Mouse (Mus musculus): ENCODE measurements at regions not wholly inside any gene's neighbourhood (a gene's known extent, or its start where the extent isn't known, plus 50 kb on each side); places are given as distances from the start of the nearest gene placed in this dataset.

- DNase-seq (ENCODE audit: low spot score): no peak
Observed at GRCm38 (mm10) chr9:41833408-41833807, 290.7 kb downstream of the Sorl1 start.

GRCm38 (mm10) chr9:41827356-41827755 lies 296.7 kb downstream of the Sorl1 start:
- no peak for DNase-seq (ENCODE audit: low spot score)

GRCm38 (mm10) chr9:41821401-41821800 lies 302.7 kb downstream of the Sorl1 start:
- no peak for DNase-seq (ENCODE audit: low spot score)

- DNase-seq (ENCODE audit: low spot score): no peak
Observed at GRCm38 (mm10) chr9:41817740-41818461, 306.2 kb downstream of the Sorl1 start.

- DNase-seq (ENCODE audit: low spot score): no peak
Observed at GRCm38 (mm10) chr9:41815921-41816320, 308.2 kb downstream of the Sorl1 start.

- no peak for DNase-seq (ENCODE audit: low spot score)
Observed at GRCm38 (mm10) chr9:41809291-41809690, 314.8 kb downstream of the Sorl1 start.

- DNase-seq (ENCODE audit: low spot score): no peak
Observed at GRCm38 (mm10) chr9:41808791-41809190, 315.3 kb downstream of the Sorl1 start.

- DNase-seq (ENCODE audit: low spot score): no peak
Observed at GRCm38 (mm10) chr9:41806289-41806621, 317.8 kb downstream of the Sorl1 start.

- no peak for DNase-seq (ENCODE audit: low spot score)
Observed at GRCm38 (mm10) chr9:41805491-41806288, 318.4 kb downstream of the Sorl1 start.

GRCm38 (mm10) chr9:41804711-41805331 lies 319.3 kb downstream of the Sorl1 start:
- no peak for DNase-seq (ENCODE audit: low spot score)

- no peak for DNase-seq (ENCODE audit: low spot score)
Observed at GRCm38 (mm10) chr9:41803680-41804460, 320.2 kb downstream of the Sorl1 start.

GRCm38 (mm10) chr9:41801376-41801775 lies 322.7 kb downstream of the Sorl1 start:
- DNase-seq (ENCODE audit: low spot score): no peak

GRCm38 (mm10) chr9:41792830-41793213 lies 331.3 kb downstream of the Sorl1 start:
- DNase-seq (ENCODE audit: low spot score): no peak

- no peak for DNase-seq (ENCODE audit: low spot score)
Observed at GRCm38 (mm10) chr9:41792173-41792829, 331.8 kb downstream of the Sorl1 start.

- peak; percentile 23 for DNase-seq (ENCODE audit: low spot score)
Observed at GRCm38 (mm10) chr9:41791501-41792172, 332.5 kb downstream of the Sorl1 start.

- no peak for DNase-seq (ENCODE audit: low spot score)
Observed at GRCm38 (mm10) chr9:41785131-41785530, 339.0 kb downstream of the Sorl1 start.

GRCm38 (mm10) chr9:41772281-41772902 lies 351.7 kb downstream of the Sorl1 start:
- no peak for DNase-seq (ENCODE audit: low spot score)

- DNase-seq (ENCODE audit: low spot score): no peak
Observed at GRCm38 (mm10) chr9:41771276-41771675, 352.8 kb downstream of the Sorl1 start.

- no peak for DNase-seq (ENCODE audit: low spot score)
Observed at GRCm38 (mm10) chr9:41768316-41768715, 355.8 kb downstream of the Sorl1 start.

GRCm38 (mm10) chr9:41766533-41766920 lies 357.6 kb downstream of the Sorl1 start:
- peak; percentile 79 for DNase-seq (ENCODE audit: low spot score)

Measured in MN1 (cell line).